Mouse (Mus musculus) cerebellum, adult 9-10 months (tissue): ENCODE data around the gene Depdc7.
A peak's percentile ranks its signal among the peaks of the same experiment; 100 is the strongest.

ENCODE experiments used
- DNase-seq: peaks from one replicate; pipeline ENCODE4 v3.0.0; 2022

The Depdc7 gene

GRCm38 (mm10) chr2:104742741-104743064 lies at the start of gene Depdc7:
Gene Depdc7 (minus strand): TSS chr2:104742878.
- peak; percentile 79 for DNase-seq

GRCm38 (mm10) chr2:104774763-104775162 lies 32.1 kb upstream of the Depdc7 start:
- peak; percentile 63 for DNase-seq

GRCm38 (mm10) chr2:104768697-104769096 lies 26.0 kb upstream of the Depdc7 start:
- DNase-seq: no peak

- no peak for DNase-seq
Measured at GRCm38 (mm10) chr2:104764018-104764417, 21.3 kb upstream of the Depdc7 start.

GRCm38 (mm10) chr2:104763134-104763703 lies 20.5 kb upstream of the Depdc7 start:
- DNase-seq: no peak

DNA sequence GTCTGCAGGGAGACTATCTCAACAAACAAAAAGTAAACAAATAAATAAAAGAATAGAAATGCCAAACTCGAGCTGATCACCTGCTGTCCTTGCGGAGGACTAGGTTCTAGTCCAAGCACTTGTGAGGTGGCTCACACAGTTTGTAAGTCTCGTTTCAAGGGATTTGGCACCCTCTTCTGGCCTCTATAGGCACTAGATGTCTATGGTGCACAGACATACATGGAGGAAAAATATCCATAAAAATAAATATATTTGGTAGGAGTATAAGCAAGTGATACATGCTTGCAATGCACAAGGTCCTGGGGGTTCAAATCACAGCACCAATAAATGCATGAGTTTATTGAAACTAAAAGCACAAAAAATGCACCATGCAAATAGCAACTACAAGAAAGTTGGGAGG lies 7.9 kb upstream of the Depdc7 start:
- DNase-seq: peak; percentile 25

- DNase-seq: no peak
Measured at GRCm38 (mm10) chr2:104748652-104749183, 6.0 kb upstream of the Depdc7 start.

DNA sequence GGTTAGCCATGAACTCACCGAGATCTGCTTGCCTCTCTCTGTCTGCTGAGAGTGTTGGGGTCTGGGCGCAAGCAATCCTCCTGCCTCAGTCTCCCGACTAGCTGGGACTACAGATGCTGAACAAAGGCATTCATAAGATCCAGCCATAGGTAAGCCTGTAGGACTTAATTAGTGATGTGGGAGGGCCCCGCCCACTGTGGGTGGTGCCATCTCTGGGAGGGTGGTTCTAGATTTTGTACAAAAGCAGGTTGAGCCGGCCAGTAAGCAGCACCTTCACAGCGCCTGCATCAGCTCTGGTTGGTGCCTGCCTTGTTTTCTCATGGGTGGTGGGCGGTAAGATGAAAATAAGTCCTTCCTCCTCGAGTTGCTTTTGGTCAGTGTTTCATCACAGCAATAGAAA lies 3.6 kb upstream of the Depdc7 start:
- no peak for DNase-seq

- DNase-seq: no peak
Measured at GRCm38 (mm10) chr2:104743971-104744370, 1.3 kb upstream of the Depdc7 start.

DNA sequence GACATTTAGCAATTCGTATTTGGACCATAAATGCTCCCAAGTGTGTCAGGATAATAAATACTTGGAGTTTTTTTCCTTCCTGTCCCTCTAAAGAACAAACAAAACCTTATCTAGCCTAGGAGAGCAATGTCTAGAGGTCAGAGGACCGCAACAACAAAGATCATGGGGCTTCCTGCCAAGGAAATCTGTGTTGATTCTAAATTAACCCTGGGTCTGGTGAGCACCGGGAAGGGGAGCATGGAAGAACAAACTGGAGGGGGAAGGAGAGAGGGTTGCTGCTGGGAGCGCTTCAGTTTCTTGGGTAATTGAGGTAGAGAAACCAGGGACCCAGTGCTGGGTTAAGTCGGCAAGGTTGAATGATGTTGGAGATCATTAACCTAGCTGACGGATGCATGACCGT lies 482 bp upstream of the Depdc7 start:
- peak; percentile 27 for DNase-seq

DNA sequence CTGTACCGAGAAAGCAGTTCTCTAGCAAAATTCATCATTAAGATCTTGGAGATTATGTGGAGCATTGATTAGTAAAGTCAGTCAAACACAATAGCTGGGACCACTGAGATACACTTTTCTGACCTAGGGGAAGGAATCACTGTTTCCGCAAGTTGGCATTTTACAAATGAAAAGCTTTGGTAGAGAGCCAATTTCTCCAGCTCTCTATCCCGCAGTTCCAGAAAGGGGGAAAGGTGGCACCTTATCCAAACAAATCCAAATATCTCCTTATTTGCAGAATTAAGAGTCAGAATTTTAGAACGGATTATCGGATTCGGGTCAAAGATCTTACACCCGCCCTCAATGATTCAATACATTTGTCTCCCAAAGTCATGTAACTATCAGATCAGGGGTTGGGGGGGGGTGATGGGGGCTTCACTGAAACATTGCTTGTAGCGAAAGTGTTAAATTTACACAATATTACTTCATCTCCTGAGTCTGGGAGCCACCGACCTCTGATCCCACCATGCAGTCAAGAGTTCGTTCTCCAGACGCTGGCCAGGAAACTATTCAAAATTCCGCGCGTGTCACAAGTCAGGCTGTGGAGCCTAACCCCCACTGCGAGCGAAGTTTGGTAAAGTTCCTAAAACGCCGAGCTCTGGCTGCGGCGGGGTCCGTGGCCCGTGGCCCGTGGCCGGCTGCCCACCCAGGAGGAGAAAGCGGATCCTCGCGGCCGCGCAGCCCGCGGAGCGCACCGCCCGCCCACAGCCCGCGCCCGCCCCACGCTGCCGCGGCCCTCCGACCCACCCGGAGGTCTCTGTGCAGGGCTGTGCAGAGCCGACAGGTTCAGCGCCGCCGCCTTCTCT lies 560 bp downstream of the Depdc7 start:
- DNase-seq: peak; percentile 13

DNA sequence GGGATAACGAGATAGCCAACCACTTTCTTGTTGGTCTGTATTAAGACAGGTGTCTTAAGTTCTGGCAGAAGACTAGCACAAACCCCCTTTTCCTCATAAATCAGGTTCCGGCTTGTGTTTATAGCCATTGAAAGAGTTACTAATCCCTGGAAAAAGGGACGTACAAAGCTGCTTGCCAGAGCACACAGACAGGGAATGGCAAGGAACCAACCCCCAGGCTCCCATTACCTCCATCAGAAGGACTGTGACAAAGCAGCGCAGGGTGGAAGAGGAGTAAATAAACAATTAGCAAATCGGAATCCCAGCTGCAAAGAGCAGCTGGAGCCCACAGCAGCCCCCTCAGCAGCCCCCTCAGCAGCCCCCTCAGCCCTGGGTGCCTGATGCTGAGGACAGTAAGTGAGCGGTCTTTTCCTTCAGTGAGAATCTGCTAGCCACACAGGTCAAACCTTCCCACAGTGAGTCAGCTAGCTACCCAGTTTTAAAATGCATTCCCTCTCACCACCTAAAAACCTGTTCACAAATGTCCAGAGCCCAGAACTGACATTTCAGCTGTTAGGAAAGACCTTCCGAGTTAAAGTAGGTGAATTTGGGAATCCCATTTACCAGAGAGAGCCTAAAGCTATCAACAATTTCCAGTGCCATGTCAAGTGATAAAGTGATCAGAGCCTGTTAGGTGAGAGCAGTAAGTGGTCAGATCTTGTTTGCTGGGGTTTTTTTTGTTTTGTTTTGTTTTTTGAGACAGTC lies 1.5 kb downstream of the Depdc7 start:
- DNase-seq: no peak

- no peak for DNase-seq
Measured at GRCm38 (mm10) chr2:104740248-104740949, 2.3 kb downstream of the Depdc7 start.

DNA sequence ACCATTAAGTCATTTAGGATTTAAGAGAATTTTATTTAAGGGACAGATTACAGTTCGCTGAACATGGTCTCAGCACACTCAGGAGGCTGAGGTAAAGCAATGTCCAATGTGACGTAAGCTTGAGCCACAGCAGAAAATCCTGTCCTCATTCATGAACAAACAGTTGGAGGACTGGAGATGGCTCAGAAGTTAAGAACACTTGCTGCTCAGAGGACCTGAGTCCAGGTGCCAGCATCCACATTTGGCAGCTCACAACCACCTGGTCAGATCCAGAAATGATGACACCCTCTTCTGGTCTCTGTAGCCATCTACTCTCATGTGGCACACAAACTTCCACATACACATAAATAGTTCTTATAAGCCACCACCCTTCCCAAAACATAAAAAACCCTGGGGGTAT lies 3.0 kb downstream of the Depdc7 start:
- no peak for DNase-seq

DNA sequence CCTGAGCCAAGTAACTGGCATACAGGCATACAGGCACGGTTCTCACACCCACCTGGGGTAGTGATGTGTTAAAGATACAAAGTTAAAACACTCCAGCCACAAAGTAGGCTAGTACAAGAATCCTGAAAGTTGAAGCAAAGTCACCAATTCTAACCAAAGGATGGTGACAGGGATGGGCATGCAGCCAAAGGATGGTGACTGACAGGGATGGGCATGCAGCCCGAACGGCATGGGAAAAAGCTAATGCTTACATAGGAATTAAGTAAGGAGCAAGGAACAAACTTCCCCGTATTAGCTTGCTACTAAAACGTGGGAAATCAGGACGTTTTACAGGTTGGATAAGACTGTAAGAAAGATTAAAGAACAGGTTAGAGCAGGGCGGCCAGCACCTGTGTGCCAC lies 6.4 kb downstream of the Depdc7 start:
- DNase-seq: no peak

- no peak for DNase-seq
Measured at GRCm38 (mm10) chr2:104732562-104733256, 10.0 kb downstream of the Depdc7 start.

GRCm38 (mm10) chr2:104732033-104732444 lies 10.6 kb downstream of the Depdc7 start:
- DNase-seq: no peak

DNA sequence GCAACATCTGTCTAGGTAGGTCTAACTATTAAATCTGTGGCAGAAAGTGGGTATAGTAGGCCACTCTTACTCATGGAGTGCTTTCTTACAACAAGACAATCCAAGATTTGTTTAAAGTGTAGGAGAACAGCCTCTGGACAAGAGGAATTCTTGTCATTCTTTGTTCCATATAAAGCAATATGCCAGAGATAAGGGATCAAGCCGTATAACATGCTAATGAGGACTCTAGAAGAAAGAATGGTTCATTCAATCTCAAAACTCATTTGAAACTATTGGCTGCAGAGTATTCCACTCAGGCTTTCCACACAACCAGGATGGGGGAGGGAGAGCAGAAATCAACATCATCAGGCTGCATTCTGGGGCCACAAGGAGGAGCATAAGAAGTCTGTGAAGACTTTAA lies 15.3 kb downstream of the Depdc7 start:
- no peak for DNase-seq

DNA sequence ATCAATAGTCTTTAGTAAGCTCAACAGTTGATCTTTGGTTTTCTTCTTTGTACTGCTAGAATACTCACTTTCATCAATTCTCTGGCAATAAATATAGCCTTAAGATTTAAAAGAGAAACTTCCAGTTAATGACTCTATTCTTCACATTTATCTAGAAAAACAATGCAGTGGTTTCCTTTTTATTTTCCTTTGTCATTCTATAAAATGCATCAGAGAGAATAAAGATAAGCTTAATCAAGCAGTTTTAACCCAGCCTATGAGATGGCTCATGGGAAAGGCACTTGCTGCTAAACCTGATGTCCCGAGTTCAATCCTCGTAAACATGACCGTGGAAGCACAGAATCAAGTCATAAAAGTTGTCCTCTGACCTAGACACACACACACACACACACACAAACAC lies 20.7 kb downstream of the Depdc7 start:
- no peak for DNase-seq

DNA sequence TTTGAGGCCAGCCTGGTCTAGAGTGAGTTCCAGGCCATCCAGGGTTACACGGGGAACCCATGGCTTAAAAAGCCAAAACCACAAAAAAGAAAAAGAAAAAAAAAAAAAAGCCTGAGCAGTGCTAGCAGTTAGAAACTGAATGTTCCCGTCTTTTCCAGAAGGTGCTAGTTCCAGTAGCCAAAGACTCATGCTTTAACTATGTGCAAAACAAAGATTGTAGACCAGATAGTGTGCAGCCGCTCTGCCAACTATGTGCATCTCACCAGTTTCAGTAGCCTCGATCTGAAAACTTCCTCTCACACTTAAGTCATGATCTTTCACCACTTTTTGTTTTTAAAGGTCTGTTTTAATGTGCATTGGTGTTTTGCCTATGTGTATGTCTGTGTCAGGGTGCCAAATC lies 24.9 kb downstream of the Depdc7 start:
- no peak for DNase-seq

DNA sequence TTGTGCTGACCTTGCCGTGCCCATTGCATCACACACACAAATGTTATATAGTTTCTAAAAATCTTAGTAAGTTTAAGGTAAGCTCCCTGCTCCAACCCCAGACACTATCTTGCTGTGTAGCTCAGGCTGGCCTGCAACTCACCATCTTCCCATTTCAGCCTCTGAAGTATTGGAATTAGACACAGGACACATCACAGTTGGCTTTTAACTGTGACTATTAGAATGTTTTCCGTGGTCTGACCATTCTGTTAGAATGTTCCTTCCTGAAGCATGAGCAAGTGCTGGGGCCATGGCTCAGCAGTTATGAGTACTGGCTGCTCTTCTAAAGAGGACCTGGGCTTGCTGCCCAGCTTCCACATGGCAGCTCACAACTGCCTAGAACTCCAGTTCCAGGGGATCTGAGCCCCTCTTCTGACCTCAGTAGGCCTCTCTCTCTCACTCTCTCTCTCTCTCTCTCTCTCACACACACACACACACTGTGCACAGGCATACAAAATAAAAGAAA lies 25.4 kb downstream of the Depdc7 start:
- no peak for DNase-seq

- no peak for DNase-seq
Measured at GRCm38 (mm10) chr2:104716279-104716678, 26.4 kb downstream of the Depdc7 start, which contains the start of gene Pin1rt1. Gene Pin1rt1 (minus strand): TSS chr2:104716379.
